Mouse (Mus musculus) midbrain, postnatal 0 days (tissue): ENCODE results near the gene Adcy7. TPM values are rescaled to one million over a fixed set of nuclear protein-coding genes. Genes with fewer than 3 reads are reported as not detected.
A peak's percentile ranks its signal among the peaks of the same experiment; 100 is the strongest.

Source experiments
- ATAC-seq: fragments of 200-750 bp; cut with Nextera tagmentation; 2 replicates; pipeline ENCODE4 v1.8.0; 2017; ENCODE audit warnings: moderate number of reproducible peaks, mild to moderate bottlenecking, moderate TSS enrichment, moderate library complexity; ENCODE audit not compliant: low FRiP score
- DNase-seq: peaks from one replicate; pipeline ENCODE4 v3.0.0-alpha.2; 2015; ENCODE audit warnings: low spot score
- H3K27ac ChIP-seq: fragments of 300-500 bp; sonication (generic); 2 replicates; pipeline ENCODE4 v1.5.1; 2014; ENCODE audit warnings: low read depth, mild to moderate bottlenecking, low read length, mixed read lengths
- H3K27me3 ChIP-seq: fragments of 300-500 bp; sonication (generic); 2 replicates; pipeline ENCODE4 v1.6.1; 2014; ENCODE audit warnings: low read length, control low read depth, mixed read lengths; ENCODE audit not compliant: insufficient read depth
- H3K36me3 ChIP-seq: fragments of 300-500 bp; sonication (generic); 2 replicates; pipeline ENCODE4 v1.6.1; 2014; ENCODE audit warnings: low read length, control low read depth, mixed read lengths; ENCODE audit not compliant: insufficient read depth
- H3K4me1 ChIP-seq: fragments of 300-500 bp; sonication (generic); 2 replicates; pipeline ENCODE4 v1.6.1; 2014; ENCODE audit warnings: mild to moderate bottlenecking, control low read depth, antibody characterized with exemption, low read length, mixed read lengths; ENCODE audit not compliant: insufficient read depth
- H3K4me2 ChIP-seq: fragments of 300-500 bp; sonication (generic); 2 replicates; pipeline ENCODE4 v1.6.1; 2014; ENCODE audit warnings: low read depth, mild to moderate bottlenecking, low read length, mixed read lengths; ENCODE audit not compliant: poor library complexity, severe bottlenecking
- H3K4me3 ChIP-seq: fragments of 300-500 bp; sonication (generic); 2 replicates; pipeline ENCODE4 v1.5.1; 2014; ENCODE audit warnings: low read depth, mild to moderate bottlenecking, low read length, moderate library complexity
- H3K9ac ChIP-seq: fragments of 300-500 bp; sonication (generic); replicated peaks from 2 replicates; pipeline ENCODE4 v1.6.1; 2014; ENCODE audit warnings: mild to moderate bottlenecking, low read length, moderate library complexity, mixed read lengths; ENCODE audit not compliant: poor library complexity, severe bottlenecking
- H3K9me3 ChIP-seq: fragments of 300-500 bp; sonication (generic); 2 replicates; pipeline ENCODE4 v1.6.1; 2016; ENCODE audit warnings: low read length, control low read depth
- CTCF ChIP-seq: IDR thresholded peaks from 2 replicates; pipeline ENCODE4 v1.5.1; 2016; ENCODE audit warnings: antibody characterized with exemption, mild to moderate bottlenecking
- WGBS: fragments of 180-500 bp; shearing (Covaris S2); extraction: QIAGEN DNeasy Blood & Tissue Kit; methylation state at CpG from one replicate; pipeline ENCODE4 v1.1.7; 2014; 5-methylcytosine and 5-hydroxymethylcytosine counted together
- polyA plus RNA-seq: library from polyadenylated mRNA; unstranded; fragments of >200 nt; fragmentation: Nextera tagmentation; extraction: Ambion mirVana; gene quantifications from 2 replicates; pipeline ENCODE4 v1.2.1, GENCODE M21; 2015
- total RNA-seq: library from RNA; depleted of rRNA; stranded (reverse); fragments of >200 nt; gene quantifications from 2 replicates; pipeline ENCODE4 v1.2.3, GENCODE M21; 2014

The Adcy7 gene
- total and polyA plus RNA-seq, 2 experiments from 2014 or later = 11.1 to 21.4 TPM

DNA sequence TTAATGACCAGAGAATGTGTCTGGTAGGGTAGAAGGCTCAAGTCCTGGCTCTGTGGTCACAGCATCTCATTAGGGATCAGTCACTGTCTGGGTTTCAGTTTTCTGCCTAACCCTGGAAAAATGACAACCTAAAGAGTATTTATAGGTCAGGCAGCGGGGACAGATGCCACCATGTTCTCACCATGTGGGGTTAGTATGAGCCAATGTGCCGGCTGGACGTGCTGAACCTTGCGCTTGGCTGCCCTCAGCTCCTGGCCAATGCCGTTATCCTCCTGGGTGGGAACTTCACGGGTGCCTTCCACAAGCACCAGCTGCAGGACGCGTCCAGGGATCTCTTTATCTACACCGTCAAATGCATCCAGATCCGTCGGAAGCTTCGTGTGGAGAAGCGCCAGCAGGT is 38.1 kb downstream of the Adcy7 start:
- Histone ChIP-seq H3K4me3 (no peak overlapping the region), H3K9ac (no peak overlapping the region), H3K36me3 (no peaks in the 10 kb centered on the region), H3K4me1 (no peaks in the 10 kb centered on the region), H3K4me2 (no peak overlapping the region), H3K27me3 (no peaks in the 10 kb centered on the region), H3K9me3 (no peaks in the 10 kb centered on the region), H3K27ac (no peak overlapping the region)
- ATAC-seq (no peak), DNase-seq (no peak)
- WGBS = 94% methylated on average over 13 of the region's 13 CpGs
- TF ChIP-seq CTCF = no peak

DNA sequence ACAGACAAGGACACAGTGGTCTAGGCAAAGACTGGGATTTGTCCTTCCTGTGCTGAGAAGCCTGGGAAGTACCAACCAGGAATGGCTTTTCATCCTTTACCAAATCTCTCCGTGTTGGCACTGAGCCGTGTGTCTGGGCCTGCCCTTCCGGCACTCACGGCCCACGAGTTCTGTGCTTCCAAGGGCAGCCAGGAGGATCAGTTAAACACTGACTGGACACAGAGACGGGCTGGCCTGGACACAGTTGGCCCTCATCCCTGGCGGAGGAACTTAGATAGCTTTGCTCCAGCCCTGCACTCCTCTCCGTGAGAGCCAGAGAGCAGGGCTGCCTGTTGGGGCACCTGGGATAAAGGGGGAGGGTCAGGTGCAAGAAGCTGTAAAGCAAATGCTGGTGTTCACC is 40.8 kb downstream of the Adcy7 start:
- no peak overlapping the region for H3K4me2 ChIP-seq
- no peak overlapping the region for H3K27ac ChIP-seq
- no peaks in the 10 kb centered on the region for H3K36me3 ChIP-seq
- 69% methylated on average over 8 of the region's 8 CpGs for WGBS
- no peaks in the 10 kb centered on the region for H3K4me1 ChIP-seq
- no peak overlapping the region for H3K4me3 ChIP-seq
- H3K9ac ChIP-seq = no peak overlapping the region
- H3K9me3 ChIP-seq = no peaks in the 10 kb centered on the region
- no peak for DNase-seq
- no peak for ATAC-seq
- no peaks in the 10 kb centered on the region for H3K27me3 ChIP-seq
- no peak for TF ChIP-seq CTCF

DNA sequence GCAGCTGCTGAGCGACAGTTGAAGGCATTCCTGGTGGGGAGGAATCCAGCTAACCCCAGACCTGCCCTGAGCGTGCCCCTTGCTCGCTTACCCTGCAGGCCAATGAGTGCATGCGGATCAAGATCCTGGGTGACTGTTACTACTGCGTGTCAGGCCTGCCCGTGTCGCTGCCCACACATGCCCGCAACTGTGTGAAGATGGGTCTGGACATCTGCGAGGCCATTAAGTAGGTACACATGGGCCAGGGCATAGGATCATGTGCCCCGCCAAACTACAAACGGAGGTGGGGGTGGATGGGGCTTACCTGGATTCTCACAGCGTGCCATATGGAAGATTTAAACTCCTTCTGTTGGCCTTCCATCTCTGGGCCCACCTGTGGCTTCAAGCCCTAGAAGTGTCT is 41.8 kb downstream of the Adcy7 start:
- no peak overlapping the region for H3K9ac ChIP-seq
- no peaks in the 10 kb centered on the region for H3K36me3 ChIP-seq
- H3K27ac ChIP-seq = no peak overlapping the region
- no peak for DNase-seq
- no peak overlapping the region for H3K4me2 ChIP-seq
- H3K9me3 ChIP-seq = no peaks in the 10 kb centered on the region
- no peak for TF ChIP-seq CTCF
- no peaks in the 10 kb centered on the region for H3K27me3 ChIP-seq
- no peak overlapping the region for H3K4me3 ChIP-seq
- 93% methylated on average over 12 of the region's 12 CpGs for WGBS
- no peaks in the 10 kb centered on the region for H3K4me1 ChIP-seq
- ATAC-seq = no peak

DNA sequence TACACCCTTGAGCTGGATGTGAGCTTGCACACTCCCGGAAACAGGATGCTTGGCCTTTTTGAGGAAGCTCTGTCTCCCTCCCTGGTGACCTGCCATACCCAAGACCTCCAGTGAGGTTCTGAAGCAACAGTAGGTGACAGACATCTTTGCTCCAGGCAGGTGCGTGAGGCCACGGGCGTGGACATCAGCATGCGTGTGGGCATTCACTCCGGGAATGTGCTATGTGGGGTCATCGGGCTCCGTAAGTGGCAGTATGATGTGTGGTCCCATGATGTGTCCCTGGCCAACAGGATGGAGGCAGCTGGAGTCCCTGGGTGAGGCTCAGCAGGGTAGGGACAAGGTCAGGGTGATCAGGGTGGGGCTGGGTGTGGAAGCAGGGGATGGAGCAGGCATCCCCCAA is 43.1 kb downstream of the Adcy7 start:
- Histone ChIP-seq H3K36me3 (no peaks in the 10 kb centered on the region), H3K27ac (no peak overlapping the region), H3K9me3 (no peaks in the 10 kb centered on the region), H3K4me1 (no peaks in the 10 kb centered on the region), H3K4me2 (no peak overlapping the region), H3K4me3 (no peak overlapping the region), H3K27me3 (no peaks in the 10 kb centered on the region), H3K9ac (no peak overlapping the region)
- no peak for TF ChIP-seq CTCF
- DNase-seq (no peak), ATAC-seq (no peak)
- WGBS = 96% methylated on average over 8 of the region's 8 CpGs

DNA sequence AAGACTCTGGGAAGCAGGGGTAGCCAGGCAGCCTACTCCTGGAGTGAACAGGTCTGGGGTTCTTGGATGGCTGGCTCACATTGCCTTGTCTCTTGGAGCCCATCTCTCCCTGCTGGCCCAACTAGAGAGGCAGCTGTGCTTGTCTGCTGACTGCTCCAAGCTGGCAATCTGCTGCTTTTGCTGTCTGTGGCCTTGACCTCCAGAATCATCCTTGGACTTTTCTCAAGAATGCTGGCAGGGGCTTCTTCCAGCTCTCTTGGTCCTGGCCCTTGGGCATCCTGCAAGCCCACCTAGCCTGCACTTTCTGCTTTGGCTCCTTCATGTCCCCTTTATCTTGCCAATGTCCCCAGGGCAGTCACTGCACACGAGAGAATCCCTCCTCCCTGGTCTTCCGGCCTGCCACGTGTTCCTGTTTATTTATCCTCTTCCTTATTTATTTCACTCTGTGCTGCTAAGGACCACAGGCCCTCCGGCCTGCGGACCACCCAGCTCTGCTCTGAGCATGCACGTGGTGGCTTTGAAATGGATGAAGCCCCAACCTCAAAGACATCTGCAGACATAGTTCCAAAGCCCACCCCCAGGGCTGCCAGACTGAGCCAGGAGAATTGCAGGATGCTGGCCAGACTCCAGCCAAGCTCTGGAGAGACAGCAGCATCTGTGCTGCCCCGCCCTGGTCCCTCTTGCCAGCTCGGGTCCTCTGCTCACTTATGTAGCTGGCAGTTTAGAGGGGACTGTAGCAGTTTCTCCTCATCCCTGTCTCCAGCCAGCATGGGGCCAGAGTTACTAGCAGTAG is 44.1 kb downstream of the Adcy7 start:
- no peak overlapping the region for H3K27ac ChIP-seq
- no peaks in the 10 kb centered on the region for H3K4me1 ChIP-seq
- H3K36me3 ChIP-seq = no peaks in the 10 kb centered on the region
- H3K4me3 ChIP-seq = no peak overlapping the region
- DNase-seq (peak; percentile 85), ATAC-seq (peak; percentile 69)
- 42% methylated on average over 8 of the region's 8 CpGs for WGBS
- no peak overlapping the region for H3K4me2 ChIP-seq
- H3K9me3 ChIP-seq = no peaks in the 10 kb centered on the region
- no peaks in the 10 kb centered on the region for H3K27me3 ChIP-seq
- no peak overlapping the region for H3K9ac ChIP-seq
- TF ChIP-seq CTCF = no peak

DNA sequence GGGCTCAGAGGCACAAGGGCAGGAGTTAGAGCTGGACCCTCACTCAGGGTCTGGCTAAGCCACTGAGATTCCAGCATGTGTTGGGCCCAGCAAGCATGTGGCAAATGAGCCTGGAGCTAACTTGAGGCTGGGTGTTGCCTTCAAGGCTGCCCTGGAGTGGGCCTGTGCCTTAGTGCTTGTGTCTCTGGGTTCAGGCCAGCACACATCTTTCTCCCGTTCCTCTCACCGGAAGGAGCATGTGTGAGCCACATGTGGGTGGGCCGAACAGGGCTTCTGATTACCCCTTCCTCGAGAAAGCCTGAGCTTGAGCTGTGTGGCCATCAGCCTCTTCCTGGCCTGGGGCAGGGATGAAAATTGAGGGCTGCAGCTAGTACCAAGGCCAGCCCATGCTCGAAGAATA is 45.1 kb downstream of the Adcy7 start:
- Histone ChIP-seq H3K4me3 (no peak overlapping the region), H3K4me2 (no peak overlapping the region), H3K36me3 (no peaks in the 10 kb centered on the region), H3K9ac (no peak overlapping the region), H3K27ac (no peak overlapping the region), H3K27me3 (no peaks in the 10 kb centered on the region), H3K9me3 (no peaks in the 10 kb centered on the region), H3K4me1 (no peaks in the 10 kb centered on the region)
- DNase-seq (no peak), ATAC-seq (no peak)
- 87% methylated on average over 5 of the region's 5 CpGs for WGBS
- no peak for TF ChIP-seq CTCF
